Mouse (Mus musculus) kidney, embryonic 16.5 days (tissue): ENCODE results near the gene Fem1b. TPM values are rescaled to one million over a fixed set of nuclear protein-coding genes. Genes with fewer than 3 reads are reported as not detected.

Source experiments
- ATAC-seq: fragments of 200-750 bp; cut with Nextera tagmentation; 2 replicates; pipeline ENCODE4 v1.8.0; 2017; ENCODE audit warnings: moderate TSS enrichment; ENCODE audit not compliant: low FRiP score, low TSS enrichment
- H3K27ac ChIP-seq: fragments of 300-500 bp; sonication (generic); 2 replicates; pipeline ENCODE4 v1.5.1; 2014; ENCODE audit warnings: low read length
- H3K27me3 ChIP-seq: fragments of 300-500 bp; sonication (generic); 2 replicates; pipeline ENCODE4 v1.6.1; 2014; ENCODE audit warnings: low read length, control low read depth, mixed read lengths; ENCODE audit not compliant: insufficient read depth
- H3K36me3 ChIP-seq: fragments of 300-500 bp; sonication (generic); 2 replicates; pipeline ENCODE4 v1.6.1; 2014; ENCODE audit warnings: low read length, control low read depth, mixed read lengths; ENCODE audit not compliant: insufficient read depth
- H3K4me1 ChIP-seq: fragments of 300-500 bp; sonication (generic); 2 replicates; pipeline ENCODE4 v1.6.1; 2014; ENCODE audit warnings: low read length, control low read depth, mixed read lengths; ENCODE audit not compliant: insufficient read depth
- H3K4me2 ChIP-seq: fragments of 300-500 bp; sonication (generic); replicated peaks from 2 replicates; pipeline ENCODE4 v1.6.1; 2014; ENCODE audit warnings: low read depth, low read length
- H3K4me3 ChIP-seq: fragments of 300-500 bp; sonication (generic); 2 replicates; pipeline ENCODE4 v1.5.1; 2014; ENCODE audit warnings: mild to moderate bottlenecking, low read length
- H3K9ac ChIP-seq: fragments of 300-500 bp; sonication (generic); replicated peaks from 2 replicates; pipeline ENCODE4 v1.6.1; 2014; ENCODE audit warnings: low read length
- H3K9me3 ChIP-seq: fragments of 300-500 bp; sonication (generic); 2 replicates; pipeline ENCODE4 v1.6.1; 2016; ENCODE audit warnings: low read length, control low read depth
- WGBS: fragments of 180-500 bp; shearing (Covaris S2); extraction: QIAGEN DNeasy Blood & Tissue Kit; methylation state at CpG from one replicate; pipeline ENCODE4 v1.1.7; 2014; 5-methylcytosine and 5-hydroxymethylcytosine counted together
- polyA plus RNA-seq: library from polyadenylated mRNA; unstranded; fragments of >200 nt; fragmentation: Nextera tagmentation; extraction: Ambion mirVana; gene quantifications from 2 replicates; pipeline ENCODE4 v1.2.1, GENCODE M21; 2015

Fem1b gene
- polyA plus RNA-seq, 1 experiment from 2014 or later = 23.1 TPM

DNA sequence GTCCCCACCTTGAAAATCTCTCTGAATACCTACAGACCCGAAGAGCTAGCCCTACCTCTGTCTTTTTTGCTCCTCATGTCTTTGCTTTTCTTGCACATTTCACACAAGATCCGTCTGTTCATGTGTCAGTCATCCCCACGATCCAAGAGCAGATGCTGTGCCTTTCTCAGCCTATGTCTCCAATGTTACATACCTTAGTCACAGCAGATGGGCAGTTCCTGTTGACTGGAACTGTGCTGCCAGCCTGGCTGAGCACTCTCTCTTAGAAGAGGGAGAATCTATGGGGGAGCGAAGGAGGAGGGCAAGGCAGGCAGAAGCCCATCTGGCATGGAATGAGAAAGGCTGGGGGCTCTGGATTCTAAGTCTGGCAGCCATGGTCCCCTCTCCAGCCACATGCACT lies 46.4 kb downstream of the Fem1b start:
- no peaks in the 10 kb centered on the region for H3K36me3 ChIP-seq
- no peak overlapping the region for H3K27ac ChIP-seq
- no peaks in the 10 kb centered on the region for H3K27me3 ChIP-seq
- H3K4me3 ChIP-seq = no peak overlapping the region
- H3K4me1 ChIP-seq = peaks cover 3% of the 10 kb centered on the region; the same call in 1 of the 2 replicates
- H3K9me3 ChIP-seq = no peaks in the 10 kb centered on the region
- H3K4me2 ChIP-seq = no peak overlapping the region
- whole genome bisulfite sequencing = 80% methylated on average over 4 of the region's 4 CpGs
- ATAC-seq = no peak
- H3K9ac ChIP-seq = no peak overlapping the region

DNA sequence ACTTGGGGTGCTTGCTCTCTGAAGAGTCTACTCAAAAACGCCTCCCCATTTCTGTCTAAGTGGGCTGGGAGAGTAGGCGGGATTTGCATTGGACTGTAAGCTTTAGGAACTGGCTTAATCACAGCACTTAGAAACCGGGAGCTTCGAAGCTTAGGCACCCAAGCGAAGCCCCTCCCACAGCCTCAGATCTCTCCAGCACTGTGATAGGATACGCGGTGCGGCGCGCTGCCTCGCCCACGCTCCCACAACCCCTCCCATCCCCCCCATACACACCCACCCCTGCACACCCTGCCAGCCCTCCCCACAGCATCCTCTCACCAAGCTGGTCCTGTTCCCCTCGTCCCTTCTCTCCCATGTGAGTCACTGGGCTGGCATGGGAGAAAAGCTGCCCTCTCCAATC lies 48.3 kb downstream of the Fem1b start:
- no peak for ATAC-seq
- no peak overlapping the region for H3K4me3 ChIP-seq

DNA sequence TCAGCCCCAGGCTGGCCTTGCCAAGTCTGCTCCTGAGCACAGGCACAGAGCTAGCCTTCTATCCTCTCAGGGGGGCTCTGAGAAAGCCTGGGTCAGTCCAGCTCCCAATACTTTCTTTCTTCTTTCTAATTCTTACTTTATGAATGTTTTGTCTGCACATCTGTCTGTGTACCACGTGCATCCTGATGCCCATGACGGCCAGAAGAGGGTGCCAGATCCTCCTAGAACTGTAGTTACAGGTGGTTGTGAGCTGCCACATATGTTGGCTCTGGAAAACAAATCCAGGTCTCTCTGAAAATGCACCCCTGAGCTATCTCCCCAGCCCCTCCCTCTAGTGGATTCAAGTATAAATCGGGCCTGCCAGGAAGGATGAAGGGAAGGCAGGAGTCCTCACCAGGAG lies 52.1 kb downstream of the Fem1b start:
- Histone ChIP-seq H3K4me2 (no peak overlapping the region), H3K9me3 (no peaks in the 10 kb centered on the region), H3K9ac (no peak overlapping the region), H3K27ac (no peak overlapping the region), H3K4me3 (no peak overlapping the region), H3K36me3 (no peaks in the 10 kb centered on the region), H3K4me1 (no peaks in the 10 kb centered on the region), H3K27me3 (no peaks in the 10 kb centered on the region)
- 62% methylated on average over 3 of the region's 3 CpGs for WGBS
- no peak for ATAC-seq

More for the DNA sequence above, 48.3 kb downstream of the Fem1b start:
- Histone ChIP-seq H3K9ac (no peak overlapping the region), H3K4me2 (peak overlapping the region; percentile 40), H3K9me3 (no peaks in the 10 kb centered on the region), H3K36me3 (no peaks in the 10 kb centered on the region), H3K27ac (no peak overlapping the region), H3K4me1 (peaks cover 3% of the 10 kb centered on the region; the same call in 1 of the 2 replicates), H3K27me3 (no peaks in the 10 kb centered on the region)
- 14% methylated on average over 13 of the region's 13 CpGs for WGBS

DNA sequence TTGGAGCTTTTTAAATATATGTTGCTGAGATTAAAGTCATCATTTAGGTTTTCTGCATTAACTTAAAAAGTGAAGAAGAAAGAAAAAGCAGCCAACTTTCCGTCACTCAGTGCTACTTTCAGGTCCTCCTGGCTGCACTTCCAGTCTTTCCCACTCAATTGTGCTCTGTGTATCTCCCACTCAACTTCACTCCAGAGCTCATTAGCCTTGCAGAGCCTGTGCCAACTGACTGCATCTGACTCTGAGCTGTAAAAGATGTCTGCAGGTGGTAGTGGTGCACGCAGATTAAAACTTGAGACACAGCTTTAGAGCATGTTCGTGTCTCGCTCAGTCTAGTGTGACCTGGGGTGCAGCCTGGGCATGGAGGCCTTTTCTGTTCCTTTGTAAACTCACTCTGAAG lies 53.4 kb downstream of the Fem1b start:
- H3K9ac ChIP-seq = no peak overlapping the region
- no peak for ATAC-seq
- no peaks in the 10 kb centered on the region for H3K27me3 ChIP-seq
- 58% methylated on average over 4 of the region's 4 CpGs for WGBS
- H3K27ac ChIP-seq = no peak overlapping the region
- no peaks in the 10 kb centered on the region for H3K36me3 ChIP-seq
- H3K4me1 ChIP-seq = no peaks in the 10 kb centered on the region
- no peaks in the 10 kb centered on the region for H3K9me3 ChIP-seq
- H3K4me3 ChIP-seq = no peak overlapping the region
- no peak overlapping the region for H3K4me2 ChIP-seq

DNA sequence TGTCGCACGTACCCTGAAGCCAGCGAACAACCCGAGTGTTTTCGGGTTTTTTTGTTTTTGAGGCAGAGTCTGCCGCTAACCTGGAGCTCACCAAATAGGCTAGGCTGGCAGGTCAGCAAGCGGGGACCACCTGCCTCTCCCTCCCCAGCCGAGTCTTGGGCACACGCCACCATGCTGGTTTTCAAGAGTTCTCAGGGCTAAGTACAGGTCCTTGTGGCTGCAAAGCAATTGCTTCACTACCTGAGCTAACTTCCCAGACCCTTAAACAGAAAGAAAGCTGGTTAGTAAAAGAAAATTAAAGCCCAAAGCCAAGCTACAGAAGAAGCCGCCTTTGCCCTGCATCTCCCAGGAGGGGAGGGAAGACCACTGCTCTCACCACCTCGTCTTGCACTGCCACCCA lies 61.4 kb downstream of the Fem1b start:
- Histone ChIP-seq H3K9me3 (peaks cover 5% of the 10 kb centered on the region; the same call in 1 of the 2 replicates), H3K9ac (no peak overlapping the region), H3K36me3 (no peaks in the 10 kb centered on the region), H3K4me2 (no peak overlapping the region), H3K27me3 (no peaks in the 10 kb centered on the region), H3K4me1 (peaks cover 7% of the 10 kb centered on the region; the same call in 1 of the 2 replicates), H3K4me3 (no peak overlapping the region), H3K27ac (no peak overlapping the region)
- ATAC-seq = no peak
- 87% methylated on average over 11 of the region's 11 CpGs for WGBS

DNA sequence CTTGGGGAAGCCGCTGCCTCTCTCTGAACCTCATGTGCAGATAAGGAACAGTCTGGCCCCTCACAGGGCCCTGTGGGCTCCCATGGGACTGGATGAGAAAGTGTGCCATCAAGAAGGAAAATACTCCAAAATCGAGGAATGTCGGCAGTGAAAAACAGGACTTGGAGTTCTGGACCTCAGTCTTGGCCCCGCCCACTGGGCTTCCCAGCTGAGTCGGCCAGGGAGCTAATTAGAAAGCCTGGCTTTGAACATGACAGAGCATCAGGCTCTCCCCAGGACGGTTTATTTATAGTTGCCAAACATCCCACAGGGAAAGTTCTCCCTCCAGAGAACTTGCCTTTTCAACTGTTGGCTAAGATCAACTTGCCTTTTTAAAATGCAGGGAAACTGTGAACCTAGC lies 62.1 kb downstream of the Fem1b start:
- 54% methylated on average over 6 of the region's 6 CpGs for WGBS
- Histone ChIP-seq H3K4me3 (no peak overlapping the region), H3K36me3 (no peaks in the 10 kb centered on the region), H3K9ac (no peak overlapping the region), H3K4me2 (no peak overlapping the region), H3K4me1 (peaks cover 7% of the 10 kb centered on the region; the same call in 1 of the 2 replicates), H3K27ac (no peak overlapping the region; the same call in 1 of the 2 replicates), H3K9me3 (peaks cover 5% of the 10 kb centered on the region; the same call in 1 of the 2 replicates), H3K27me3 (no peaks in the 10 kb centered on the region)
- ATAC-seq = no peak

DNA sequence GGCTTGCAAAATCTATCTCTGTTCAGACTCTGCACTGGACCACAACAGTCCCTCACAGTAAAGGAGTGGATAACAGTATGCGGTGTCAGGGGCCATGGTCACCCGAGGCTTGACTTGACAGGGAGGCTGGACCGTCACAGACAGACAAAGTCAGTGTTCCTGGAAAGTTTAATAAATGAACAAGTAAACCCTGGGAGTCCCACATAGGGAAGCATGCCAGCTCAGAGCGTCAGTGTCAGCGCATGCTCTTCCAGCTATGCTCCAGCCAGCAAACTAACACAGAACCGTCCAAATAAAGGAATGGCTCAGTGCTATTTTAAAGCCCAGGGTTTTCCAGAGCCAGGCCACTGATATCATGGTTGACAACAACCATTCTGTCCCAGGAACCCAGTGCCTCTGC lies 65.1 kb downstream of the Fem1b start:
- Histone ChIP-seq H3K36me3 (no peaks in the 10 kb centered on the region), H3K4me1 (peaks cover 7% of the 10 kb centered on the region; the same call in 1 of the 2 replicates), H3K27ac (no peak overlapping the region), H3K4me3 (no peak overlapping the region), H3K4me2 (no peak overlapping the region), H3K9ac (no peak overlapping the region), H3K27me3 (no peaks in the 10 kb centered on the region), H3K9me3 (no peaks in the 10 kb centered on the region; the same call in 1 of the 2 replicates)
- ATAC-seq = no peak
- 65% methylated on average over 6 of the region's 6 CpGs for WGBS

DNA sequence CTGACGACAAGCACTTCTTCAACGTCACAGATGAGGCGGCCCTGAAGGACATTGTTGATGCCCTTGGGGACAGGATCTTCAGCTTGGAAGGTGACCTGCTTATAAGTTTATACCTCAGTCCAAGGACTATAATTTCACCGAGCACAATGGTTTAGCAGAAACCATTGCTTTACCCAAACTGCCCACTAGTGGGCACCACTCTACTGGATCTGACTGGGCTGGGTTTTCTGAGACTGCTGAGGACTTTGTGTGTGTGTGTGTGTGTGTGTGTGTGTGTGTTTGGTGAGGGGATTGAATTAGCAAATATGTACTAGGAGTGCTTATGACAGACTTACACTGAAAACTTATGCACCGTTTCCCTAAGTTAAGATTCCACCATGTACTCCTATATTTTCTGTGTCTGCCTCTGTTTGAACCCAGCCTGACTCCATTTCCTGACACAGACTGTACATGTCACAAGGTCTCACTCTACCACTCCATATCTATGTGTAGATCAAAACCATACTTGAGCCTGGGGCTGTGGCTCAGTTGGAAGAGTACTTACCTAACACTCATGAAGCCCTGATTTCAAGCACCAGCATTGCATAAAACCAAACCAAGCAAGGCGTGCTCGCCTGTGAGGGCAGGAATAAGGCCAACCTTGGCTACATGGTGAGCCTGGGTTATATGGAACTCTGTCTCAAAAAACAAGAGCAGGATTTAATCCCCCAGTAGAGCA lies 67.0 kb downstream of the Fem1b start:
- ATAC-seq = no peak
- Histone ChIP-seq H3K27ac (no peak overlapping the region), H3K36me3 (no peaks in the 10 kb centered on the region), H3K4me3 (no peak overlapping the region), H3K9ac (no peak overlapping the region), H3K9me3 (no peaks in the 10 kb centered on the region; the same call in 1 of the 2 replicates), H3K4me2 (no peak overlapping the region), H3K27me3 (no peaks in the 10 kb centered on the region), H3K4me1 (peaks cover 4% of the 10 kb centered on the region; the same call in 1 of the 2 replicates)
- WGBS = 50% methylated on average over 7 of the region's 7 CpGs
